Mouse (Mus musculus) right cerebral cortex, adult 18-20 months (tissue): ENCODE data around the gene Sirpa.

Source experiments
- DNase-seq: peaks from one replicate; pipeline ENCODE4 v3.0.0; 2022; ENCODE audit warnings: mixed read lengths

Sirpa gene

DNA sequence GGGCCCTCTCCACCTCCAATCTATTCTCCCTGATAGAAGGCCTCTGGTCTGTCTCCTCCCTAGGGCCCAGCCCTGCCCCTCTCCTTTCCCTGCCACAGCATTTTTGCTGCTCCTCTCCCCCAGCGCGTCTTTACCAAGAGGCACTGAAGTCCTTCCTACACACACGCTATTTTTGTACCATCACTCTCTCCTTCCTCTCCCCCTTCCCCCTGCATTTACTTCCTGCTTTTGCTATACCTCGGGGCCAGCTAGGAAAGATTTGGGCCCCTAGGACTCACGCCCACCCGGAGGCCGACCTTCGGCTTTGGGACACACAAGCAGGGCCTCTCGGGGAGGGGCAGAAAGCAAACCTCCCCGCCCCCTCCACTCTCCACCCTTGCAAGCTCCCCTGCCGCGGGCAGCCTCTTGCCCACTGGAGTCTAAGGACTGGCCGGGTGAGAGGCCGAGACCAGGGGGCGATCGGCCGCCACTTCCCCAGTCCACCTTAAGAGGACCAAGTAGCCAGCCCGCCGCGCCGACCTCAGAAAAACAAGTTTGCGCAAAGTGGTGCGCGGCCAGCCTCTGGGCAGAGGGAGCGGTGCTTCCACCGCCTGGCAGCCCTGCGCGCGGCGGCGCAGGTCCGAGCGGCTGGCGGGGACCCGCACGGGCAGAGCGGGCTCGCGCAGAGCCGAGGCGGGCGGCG, at the start of gene Sirpa:
Sirpa (plus strand) TSS at position 377 of the 682 bp plus-strand sequence.
- peak; percentile 82 for DNase-seq

DNA sequence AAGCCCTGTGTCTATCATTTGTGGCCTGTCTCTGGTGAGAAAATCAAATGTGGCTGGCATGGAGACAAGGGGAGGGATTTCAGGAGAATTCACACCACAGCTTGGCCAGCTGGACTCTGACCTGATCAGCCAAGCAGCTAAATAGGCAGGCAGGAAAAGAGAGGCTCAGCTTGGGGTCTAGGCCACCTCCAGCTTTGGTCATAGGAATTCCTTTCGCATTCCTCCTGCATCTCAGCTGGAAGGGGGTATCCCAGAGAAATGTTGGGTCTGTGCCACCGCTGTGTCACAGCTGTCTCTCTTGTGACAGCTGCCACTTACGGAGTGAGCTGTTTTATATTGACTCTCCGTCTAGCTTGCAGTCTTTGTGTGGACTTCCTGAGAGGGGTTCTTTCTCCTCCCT, 48.2 kb upstream of the Sirpa start:
- DNase-seq: no peak

DNA sequence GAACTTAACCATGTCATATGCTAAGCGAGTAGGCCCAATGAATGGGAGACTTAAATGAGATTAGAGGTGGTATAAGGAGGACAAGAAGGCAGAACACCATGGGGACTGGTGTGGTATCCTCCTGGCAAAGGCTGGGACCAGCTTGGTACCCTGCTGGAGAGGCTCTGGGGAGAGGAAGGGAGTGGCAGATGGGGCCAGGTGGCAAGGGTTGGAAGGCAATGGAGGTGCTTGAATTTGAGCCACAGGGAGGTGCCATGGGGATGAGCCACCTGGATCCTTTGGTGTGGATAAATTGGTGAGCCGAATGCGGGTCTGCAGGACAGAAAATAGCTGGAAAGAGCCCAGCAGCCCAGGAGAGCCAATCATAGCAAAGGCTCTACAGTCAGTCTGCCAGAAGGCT, 47.7 kb upstream of the Sirpa start:
- DNase-seq: no peak

DNA sequence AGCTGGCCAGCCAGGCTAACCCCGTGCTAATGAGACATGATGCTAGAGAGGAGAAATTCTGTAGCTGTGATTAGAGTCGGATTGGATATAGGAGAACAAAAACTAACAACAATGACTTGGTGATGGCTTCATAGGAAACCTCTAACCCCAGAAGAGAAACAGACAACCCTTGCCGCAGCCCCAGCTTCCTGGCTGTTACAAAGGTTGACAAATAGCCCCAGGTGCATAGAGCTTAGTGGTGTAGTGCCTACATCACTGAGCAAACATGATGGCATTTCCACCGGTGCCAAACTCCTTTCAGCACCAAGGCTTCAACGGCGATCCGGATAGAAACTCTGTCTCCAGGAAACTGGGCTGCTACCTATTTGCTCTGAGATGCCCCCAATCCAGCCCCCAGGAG, 47.0 kb upstream of the Sirpa start:
- no peak for DNase-seq

DNA sequence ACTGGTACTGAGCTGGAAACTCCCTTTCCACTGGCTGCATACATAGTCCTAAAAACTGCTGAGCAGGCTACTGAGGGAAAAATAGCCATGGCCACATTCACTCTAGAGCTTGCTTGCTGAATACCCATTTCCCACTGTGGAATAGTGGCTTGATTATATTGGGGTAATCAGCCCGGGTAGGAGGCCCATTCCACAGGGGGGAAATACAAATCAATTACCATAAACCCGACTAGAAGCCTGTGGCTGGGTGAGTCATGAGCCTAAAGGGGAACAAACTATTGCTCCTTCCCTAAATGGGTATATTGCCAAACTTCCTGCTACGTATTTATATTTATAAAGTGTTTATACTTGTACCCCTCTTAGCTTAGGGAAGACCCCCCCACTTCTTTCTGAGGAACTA, 45.9 kb upstream of the Sirpa start:
- no peak for DNase-seq

DNA sequence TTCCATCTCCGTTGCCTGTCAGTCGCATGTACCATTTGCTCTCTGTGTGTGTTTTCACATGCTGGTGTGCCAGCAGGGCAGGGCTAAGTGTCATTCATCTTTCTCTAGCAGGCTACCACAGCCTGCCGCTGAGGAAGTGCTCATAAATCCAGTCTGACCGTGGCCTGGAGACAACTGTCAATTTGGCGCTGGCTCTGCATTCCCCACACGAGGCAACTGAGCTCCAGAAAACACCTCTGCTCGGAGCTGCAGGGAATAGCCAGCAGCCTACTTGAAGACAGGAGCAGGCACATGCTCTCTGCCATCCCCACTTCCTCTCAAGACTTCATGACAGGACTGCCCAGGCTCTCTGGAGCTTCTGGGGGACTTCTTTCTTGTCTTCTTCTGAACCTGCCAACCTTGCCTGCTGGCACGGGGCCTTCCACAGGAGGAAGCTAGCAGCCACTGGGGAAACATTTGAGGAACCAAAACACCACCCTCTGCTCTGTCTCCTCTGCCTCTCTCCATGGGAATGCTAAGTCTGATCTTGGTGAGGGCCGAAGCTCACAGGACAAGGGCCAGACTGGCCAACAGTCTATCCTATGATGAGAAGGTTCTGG, 43.0 kb upstream of the Sirpa start:
- DNase-seq: no peak

DNA sequence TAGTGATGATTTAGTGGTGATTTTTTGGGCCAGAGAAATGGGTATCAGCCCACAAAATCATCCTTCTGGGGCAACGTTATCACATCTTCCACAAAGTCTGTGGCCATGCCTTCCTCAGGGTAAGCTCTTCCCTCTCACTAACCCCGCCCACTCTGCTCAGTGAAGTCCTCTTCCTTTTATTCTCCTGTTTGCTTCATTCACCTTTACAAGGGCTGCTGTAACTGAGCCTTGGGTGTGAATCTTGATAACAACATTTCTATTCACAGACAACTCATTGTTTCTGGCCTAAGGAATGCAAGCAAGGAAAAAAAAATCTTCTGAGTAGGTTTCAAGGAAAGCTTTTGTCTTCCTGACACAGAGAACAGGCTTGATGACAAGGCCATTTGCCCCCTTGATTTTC, 41.9 kb upstream of the Sirpa start:
- no peak for DNase-seq

DNA sequence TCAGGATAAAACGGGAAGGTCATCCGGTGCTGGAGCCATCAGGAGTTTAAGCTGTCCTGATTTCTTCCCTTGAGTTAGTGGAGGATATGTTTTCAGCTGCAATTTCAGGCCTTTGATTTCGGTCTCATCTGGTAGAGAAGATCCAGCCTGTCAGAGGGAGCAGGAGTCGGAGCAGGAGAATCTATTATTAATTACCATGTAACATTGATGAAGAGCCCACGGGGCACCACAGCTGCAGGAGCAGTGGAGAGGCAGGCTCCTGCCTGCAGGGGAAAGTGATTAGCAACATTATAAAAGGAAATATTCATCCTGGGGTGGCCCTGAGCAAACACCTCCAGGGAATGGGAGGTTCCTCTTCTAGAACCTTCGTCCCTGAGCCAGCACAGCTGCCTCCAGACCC, 36.6 kb upstream of the Sirpa start:
- no peak for DNase-seq

DNA sequence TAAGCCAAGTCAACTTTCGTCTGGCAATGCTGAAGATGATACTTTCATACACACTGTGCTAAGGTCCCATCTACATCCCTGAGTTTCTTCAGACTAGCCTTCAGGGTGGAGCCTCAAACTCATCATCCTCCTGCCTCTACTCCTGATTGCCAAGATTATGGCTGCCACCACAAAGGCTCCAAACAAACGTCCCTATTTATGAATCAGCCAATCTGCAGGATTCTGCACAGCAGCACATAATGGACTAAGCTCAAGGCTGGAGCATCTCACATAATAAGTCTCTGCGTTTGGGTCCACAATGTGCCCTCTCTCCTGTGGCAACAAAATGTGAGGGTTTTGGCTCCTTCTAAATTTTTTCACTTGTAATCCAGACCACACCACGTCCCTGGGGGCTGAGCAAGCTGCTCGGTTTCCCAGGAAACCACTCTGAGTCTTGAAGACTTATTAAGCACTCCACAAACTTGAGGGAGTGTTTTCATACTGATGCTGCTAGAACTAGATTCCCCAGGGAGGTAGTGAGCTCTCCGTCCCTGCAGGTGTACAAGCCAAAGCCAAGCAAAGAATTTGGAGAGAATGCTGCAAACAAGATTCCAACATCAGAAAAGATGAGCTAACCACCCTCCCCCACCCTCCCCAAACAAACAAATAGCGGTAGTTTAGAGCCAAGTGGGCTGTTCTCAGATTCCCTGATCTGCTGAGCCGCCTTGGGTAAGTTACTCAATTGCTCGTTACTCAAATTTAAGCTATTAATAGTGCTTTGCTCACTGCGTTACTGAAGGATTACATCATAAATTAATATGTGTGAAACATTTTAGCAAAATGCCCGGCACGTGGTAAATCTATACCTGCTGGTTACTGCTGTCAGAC, 34.4 kb upstream of the Sirpa start:
- no peak for DNase-seq

DNA sequence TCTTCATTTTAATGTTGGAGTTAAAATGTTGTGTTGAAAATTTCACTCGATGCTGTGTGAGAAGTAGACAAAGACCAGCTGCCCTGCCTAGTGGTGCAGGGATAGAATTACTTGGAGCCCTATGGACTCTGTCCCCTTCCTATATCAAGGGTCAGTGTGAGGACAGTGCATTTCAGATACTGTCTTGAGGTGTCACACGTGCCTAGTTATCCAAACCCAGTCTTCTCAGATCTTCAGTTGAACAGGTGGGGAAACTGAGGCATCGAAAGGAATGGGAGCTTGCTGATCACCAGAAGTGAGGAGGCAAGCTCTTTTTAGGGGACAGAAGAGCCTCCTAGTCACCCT, 33.8 kb upstream of the Sirpa start:
- no peak for DNase-seq

DNA sequence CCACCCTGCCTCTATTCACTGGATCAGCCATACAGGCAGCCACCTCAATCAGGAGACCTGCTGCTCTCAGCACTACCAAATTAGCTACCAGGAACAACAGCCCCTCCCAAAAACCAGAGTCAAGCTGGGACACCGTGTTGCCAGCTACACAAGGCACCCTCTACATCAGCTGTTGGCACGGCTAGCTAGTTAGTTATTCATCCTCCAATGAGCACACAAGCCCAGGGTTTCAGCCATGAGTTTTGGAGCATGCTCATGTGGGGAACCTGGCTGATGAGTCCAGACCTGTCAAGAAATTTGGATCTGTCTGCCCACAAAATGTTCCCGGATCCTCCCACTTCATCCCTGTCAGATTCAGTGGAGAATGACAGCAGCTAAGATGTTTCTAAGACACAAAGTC, 30.8 kb upstream of the Sirpa start:
- peak; percentile 63 for DNase-seq

DNA sequence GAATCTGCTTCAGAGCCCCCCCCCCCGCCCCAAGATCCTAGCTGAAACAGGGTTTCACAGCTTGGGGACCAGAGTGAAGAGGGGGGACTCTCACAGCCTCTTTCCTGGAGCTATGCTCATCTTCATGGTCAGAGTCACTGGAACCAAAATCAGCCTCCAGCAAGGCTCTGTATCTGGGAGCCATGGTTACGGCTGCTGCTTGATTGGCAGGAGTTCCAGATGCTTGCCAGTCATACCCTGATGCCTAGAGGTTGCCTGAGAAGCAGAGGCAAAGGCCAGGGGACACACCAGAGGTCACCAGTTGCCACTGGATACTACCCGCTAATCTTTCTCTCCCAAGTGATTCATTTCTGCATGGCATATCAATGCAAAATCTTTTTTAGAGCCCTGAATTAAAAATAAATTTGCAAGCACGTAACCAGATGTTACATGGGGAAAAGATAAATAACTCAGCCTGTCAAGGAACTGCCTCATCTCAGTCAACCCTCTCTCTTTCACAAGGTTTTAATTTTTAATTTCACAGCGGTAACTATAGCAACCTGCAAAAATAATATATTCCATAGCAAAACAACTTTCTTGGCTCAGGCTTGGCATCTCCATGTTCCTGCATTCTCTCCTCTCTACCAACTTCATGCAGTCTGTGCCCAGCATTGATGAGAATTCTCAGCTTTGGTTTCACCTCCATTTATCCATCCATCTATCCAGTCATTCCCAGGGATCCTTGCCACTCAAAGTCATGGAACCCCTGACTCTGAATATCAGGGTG, 28.5 kb upstream of the Sirpa start:
- DNase-seq: peak; percentile 39

DNA sequence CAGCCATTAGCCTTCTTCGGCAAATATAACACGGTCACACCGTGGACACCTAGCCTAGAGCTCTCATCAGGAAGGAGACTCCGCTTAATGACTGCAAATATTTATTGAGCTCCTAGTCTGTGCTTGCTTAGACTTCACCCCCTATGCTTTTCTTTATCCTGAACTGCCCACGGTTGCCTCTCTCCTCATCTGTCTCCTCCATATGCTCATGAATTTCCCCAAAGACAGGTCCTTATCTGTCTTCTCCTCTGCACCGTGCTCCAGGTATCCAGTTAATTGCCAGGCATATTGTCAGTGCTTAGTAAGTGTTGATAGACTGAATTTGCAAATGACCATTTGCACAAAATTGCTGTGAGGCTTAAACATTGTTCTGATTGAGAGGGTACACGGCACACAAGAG, 23.5 kb upstream of the Sirpa start:
- no peak for DNase-seq

DNA sequence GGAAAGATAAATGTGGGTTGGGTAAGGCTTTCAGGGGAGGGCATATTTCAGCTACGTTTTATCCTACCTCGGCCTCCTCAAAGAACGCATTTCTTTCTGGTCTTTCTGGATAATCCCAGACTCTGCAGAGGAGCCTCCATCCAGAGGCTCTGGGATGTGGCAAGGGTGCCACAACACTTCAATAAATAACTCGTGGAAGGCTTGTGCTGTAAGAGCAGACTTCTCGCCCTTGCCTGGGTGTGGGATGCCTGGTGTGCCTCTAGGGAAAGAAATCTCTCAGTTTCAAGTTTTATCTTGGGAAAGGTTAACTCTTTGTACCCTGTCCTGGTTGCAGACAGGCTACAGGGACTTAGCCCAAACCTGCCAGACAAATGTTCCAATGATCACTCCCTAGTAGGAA, 23.1 kb upstream of the Sirpa start:
- DNase-seq: peak; percentile 49

DNA sequence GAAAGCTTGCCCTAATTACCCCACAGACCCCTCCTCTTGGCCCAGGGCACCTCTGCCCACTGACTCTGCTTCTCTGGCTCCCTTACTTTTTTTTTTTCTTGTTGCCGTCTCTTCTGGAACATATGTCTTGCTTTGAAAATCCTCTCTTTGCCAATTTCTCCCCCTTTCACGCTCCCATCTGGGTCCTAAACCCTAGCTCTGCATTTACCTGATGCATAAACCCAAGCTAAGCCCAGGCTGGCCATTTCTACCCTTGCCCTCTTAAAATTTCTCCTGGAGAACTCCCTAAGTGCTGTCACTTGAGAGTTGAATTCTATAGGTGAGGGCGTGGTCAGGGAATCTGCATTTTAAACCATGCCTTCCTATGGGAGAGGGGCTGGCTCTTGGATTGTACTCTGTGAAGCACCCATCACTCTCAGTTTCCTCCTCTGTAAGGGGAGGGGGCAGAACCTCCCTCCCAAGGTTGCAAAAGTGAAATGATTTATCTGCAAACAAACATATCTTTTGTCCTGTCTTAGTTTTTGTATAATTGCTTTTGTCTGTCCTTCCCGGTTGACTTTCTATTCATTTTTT, 18.8 kb upstream of the Sirpa start:
- no peak for DNase-seq

DNA sequence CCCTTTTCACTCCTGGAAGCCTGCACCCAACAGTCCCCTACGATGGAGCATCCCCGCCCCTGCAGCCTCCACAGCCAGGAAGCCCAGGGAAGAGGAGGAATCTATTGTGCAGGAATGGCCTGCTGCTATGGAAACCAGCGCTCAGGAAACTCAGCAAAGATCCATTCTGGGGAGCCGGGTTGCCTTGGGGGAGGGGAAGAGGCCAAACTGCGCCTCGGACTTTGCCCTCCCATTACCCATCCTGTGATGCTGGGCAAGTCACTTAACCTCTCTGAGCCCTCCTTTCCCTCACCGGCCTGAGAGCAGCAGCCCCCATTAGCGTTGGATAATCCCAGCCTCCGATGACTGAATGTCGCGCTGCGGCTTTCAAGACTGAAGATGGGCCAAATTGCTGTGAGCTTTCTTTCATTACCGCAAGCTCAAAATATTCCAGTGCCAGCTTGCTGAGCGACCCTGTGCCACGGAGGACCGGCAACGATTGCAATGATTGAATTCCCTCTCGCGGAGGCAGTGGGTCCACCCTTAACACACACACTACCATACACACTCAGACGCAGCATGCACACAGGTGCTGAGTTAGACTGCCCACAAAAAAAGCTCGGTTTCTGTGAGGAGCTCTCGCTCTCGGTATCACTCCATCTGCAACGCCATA, 18.1 kb upstream of the Sirpa start:
- peak; percentile 85 for DNase-seq

DNA sequence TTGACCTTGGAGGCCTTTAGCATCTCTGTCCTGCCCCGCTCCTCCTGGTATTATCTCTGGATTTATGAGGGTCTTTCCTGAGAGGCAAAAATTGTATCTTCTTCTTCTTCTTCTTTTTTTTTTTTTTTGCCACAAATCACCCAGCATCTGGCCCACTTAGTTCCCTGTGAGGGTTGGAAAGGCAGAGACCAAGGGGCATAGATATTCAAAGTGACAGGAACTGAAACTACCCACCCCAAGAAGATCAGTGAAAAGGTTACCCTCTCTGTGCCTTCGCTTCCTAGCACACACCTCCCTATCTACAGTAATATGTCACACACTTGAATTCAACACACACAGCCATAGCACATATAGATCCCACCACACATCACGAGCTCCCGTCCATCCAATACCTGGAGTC, 17.5 kb upstream of the Sirpa start:
- DNase-seq: no peak

DNA sequence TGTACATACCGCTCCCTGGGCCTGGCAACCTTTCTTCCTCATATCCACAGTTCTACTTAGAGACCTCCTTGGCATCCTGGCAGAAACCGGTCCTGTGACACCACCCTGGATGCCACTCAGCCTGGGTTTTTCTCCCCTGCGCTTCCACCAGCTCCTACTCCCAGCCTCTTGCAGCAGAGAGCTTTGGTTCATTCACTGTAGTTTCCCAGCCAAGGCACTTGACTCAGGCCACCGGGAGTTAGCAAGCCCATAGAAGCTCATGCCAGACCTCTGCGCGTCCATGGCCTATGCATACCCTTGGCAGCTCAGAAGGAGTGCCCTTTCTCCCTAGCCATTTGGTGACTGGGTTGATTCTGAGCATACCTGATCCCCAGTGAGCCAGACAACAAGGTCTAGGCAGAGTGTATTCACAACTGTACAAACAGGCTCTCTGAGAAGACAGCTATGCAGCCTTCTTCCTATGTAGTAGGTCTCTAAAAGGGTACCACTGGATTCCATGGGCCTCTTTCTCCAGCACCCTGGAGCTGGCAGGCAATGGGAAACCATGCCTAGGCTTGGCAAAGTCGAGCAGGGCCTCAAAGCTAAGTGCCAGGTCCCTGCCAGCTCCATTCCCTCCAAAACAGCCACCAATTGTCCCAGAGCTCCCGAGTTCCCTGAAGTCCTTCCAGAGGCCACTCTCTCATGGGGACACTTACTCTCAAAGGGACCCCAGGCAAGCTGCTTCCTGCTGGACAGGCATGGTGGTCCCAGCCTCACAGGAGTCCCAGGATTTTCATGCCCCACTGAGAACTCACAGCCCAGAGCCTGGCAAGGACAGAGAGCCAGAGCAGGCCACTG, 15.8 kb upstream of the Sirpa start:
- DNase-seq: no peak

DNA sequence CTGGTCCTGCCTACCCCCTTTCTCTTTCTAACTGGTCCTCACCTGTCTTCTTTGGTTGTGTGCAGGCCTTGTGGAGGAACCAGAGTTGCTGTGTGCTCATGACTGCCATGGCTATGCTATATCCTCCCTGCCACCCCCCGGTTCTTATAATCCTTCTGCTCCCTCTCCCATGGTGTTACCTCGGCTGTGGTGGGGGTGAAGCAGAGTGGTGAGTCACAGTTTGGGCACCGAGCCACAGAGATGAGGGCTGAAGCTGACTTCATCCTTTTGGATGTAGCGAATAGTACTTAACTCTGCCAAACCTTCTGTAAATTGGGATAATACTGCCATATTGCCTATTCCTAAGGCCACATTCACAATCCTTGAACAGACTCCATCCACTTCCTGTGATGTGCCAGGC, 12.0 kb upstream of the Sirpa start:
- DNase-seq: peak; percentile 87

DNA sequence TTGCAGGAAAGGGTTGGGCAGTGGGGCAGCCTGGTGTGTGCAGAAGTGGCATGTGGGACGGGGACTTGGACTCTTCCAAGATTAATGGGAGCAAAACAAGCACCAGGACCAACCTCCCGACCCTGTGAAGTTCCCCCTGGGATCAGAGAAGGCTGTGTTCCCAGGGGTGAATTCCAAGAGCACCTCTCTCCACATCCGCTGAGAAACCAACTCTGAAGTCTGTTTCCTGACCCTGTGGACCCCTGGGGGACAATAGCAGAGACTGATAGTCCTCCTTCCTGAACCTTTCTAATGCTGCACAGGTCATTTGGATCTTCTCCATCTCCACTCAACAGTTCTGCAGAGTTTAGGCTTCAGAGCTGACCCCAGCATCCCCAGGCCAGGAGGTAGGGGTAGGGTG, 10.8 kb upstream of the Sirpa start:
- no peak for DNase-seq

DNA sequence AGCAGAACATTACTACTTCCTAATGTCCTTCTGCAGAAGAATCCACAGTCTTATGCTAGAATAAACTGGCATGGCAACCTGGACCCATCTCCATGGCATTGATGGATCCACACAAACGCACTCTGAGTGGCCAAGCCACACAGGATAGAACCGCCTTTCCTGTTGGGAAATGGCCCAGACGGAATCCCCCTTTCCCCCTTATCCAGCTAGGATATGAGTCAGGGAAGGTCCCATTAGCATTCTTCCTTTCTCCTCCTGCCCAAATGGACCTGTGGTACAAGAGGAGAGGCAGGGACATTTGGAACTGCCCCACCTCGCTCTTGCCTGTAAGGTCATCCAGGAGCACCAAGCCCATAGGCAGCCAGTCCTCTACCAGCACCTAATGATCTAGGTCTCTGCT, 10.4 kb upstream of the Sirpa start:
- no peak for DNase-seq

DNA sequence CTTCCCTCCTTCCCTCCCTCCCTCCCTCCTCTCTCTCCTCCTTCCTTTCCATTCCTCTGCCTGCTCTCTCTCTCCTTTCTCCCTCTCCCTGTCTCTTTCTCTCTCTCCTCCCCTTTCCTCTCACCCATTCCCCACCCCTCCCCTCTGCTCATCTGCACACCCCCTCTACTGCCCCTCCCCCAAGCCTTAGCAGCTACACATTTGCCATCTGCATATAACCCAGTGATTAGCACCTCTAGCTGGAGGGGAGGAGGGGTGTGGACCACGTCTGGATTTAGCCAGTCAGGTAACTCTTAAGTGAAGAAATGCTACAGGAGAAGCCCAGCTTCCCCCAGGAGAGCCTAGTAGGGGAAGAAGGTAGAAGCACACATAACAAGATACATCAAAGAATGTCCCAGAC, 7.7 kb upstream of the Sirpa start:
- no peak for DNase-seq
